Mouse (Mus musculus) liver, adult 2 months (tissue): ENCODE data around the gene Snrpa1.

Experiments
- CTCF ChIP-seq: fragments of 200-500 bp; IDR thresholded peaks from 2 replicates; pipeline ENCODE4 v1.5.1; 2011; ENCODE audit warnings: low read depth, low read length, control low read depth
- POLR2A ChIP-seq: fragments of 200-500 bp; IDR thresholded peaks from 2 replicates; pipeline ENCODE4 v1.6.1; 2011; ENCODE audit warnings: low read length, control low read depth; ENCODE audit not compliant: insufficient read depth; ENCODE audit errors: extremely low read depth

DNA sequence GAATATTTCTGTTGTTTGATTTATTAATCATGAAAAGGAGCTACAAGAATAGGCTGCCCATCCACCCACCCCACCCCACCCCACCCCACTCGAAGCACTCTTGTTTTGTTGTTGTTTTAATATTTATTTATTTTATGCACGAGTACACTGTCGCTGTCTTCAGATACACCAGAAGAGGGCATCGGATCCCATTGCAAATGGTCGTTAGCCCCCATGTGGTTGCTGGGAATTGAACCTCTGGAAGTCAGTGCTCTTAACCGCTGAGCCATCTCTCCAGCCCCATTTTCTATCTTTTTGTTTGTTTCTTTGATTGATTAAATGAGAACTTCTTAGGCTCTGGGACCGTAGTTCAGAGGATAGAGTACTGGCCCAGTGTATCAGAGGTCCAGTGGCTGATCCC, 49.1 kb downstream of the Snrpa1 start:
- TF ChIP-seq POLR2A = no peak
- TF ChIP-seq CTCF = peak; percentile 32; the same call in 1 of the 2 replicates
